Mouse (Mus musculus) hindbrain, embryonic 16.5 days (tissue): ENCODE results near the gene Fhod1. TPM values are rescaled to one million over a fixed set of nuclear protein-coding genes. Genes with fewer than 3 reads are reported as not detected.

Source experiments
- ATAC-seq: fragments of 200-750 bp; cut with Nextera tagmentation; 2 replicates; pipeline ENCODE4 v1.8.0; 2017; ENCODE audit warnings: moderate TSS enrichment, moderate library complexity
- H3K27ac ChIP-seq: fragments of 300-500 bp; sonication (generic); 2 replicates; pipeline ENCODE4 v1.5.1; 2014; ENCODE audit warnings: low read depth, mild to moderate bottlenecking, control low read depth, low read length, moderate library complexity
- H3K27me3 ChIP-seq: fragments of 300-500 bp; sonication (generic); replicated peaks from 2 replicates; pipeline ENCODE4 v1.6.1; 2014; ENCODE audit warnings: low read length; ENCODE audit not compliant: control insufficient read depth, insufficient read depth
- H3K36me3 ChIP-seq: fragments of 300-500 bp; sonication (generic); 2 replicates; pipeline ENCODE4 v1.6.1; 2014; ENCODE audit warnings: mild to moderate bottlenecking, low read length, moderate library complexity, mixed read lengths; ENCODE audit not compliant: control insufficient read depth, insufficient read depth
- H3K4me1 ChIP-seq: fragments of 300-500 bp; sonication (generic); 2 replicates; pipeline ENCODE4 v1.6.1; 2014; ENCODE audit warnings: low read depth, low read length; ENCODE audit not compliant: control insufficient read depth, insufficient read depth
- H3K4me2 ChIP-seq: fragments of 300-500 bp; sonication (generic); 2 replicates; pipeline ENCODE4 v1.6.1; 2014; ENCODE audit warnings: mild to moderate bottlenecking, low read length, control low read depth, moderate library complexity
- H3K4me3 ChIP-seq: fragments of 300-500 bp; sonication (generic); 2 replicates; pipeline ENCODE4 v1.5.1; 2014; ENCODE audit warnings: mild to moderate bottlenecking, low read length, control low read depth, moderate library complexity
- H3K9ac ChIP-seq: fragments of 300-500 bp; sonication (generic); 2 replicates; pipeline ENCODE4 v1.6.1; 2014; ENCODE audit warnings: low read depth, mild to moderate bottlenecking, control low read depth, low read length, moderate library complexity
- H3K9me3 ChIP-seq: fragments of 300-500 bp; sonication (generic); 2 replicates; pipeline ENCODE4 v1.6.1; 2014; ENCODE audit warnings: mild to moderate bottlenecking, low read length, moderate library complexity; ENCODE audit not compliant: control insufficient read depth
- WGBS: fragments of 180-500 bp; shearing (Covaris S2); extraction: QIAGEN DNeasy Blood & Tissue Kit; methylation state at CpG from one replicate; pipeline ENCODE4 v1.1.7; 2014; 5-methylcytosine and 5-hydroxymethylcytosine counted together
- polyA plus RNA-seq: library from polyadenylated mRNA; unstranded; fragments of >200 nt; fragmentation: Nextera tagmentation; extraction: Ambion mirVana; gene quantifications from 2 replicates; pipeline ENCODE4 v1.2.1, GENCODE M21; 2015

Fhod1 gene
- polyA plus RNA-seq, 1 experiment from 2014 or later = 0.93 TPM

DNA sequence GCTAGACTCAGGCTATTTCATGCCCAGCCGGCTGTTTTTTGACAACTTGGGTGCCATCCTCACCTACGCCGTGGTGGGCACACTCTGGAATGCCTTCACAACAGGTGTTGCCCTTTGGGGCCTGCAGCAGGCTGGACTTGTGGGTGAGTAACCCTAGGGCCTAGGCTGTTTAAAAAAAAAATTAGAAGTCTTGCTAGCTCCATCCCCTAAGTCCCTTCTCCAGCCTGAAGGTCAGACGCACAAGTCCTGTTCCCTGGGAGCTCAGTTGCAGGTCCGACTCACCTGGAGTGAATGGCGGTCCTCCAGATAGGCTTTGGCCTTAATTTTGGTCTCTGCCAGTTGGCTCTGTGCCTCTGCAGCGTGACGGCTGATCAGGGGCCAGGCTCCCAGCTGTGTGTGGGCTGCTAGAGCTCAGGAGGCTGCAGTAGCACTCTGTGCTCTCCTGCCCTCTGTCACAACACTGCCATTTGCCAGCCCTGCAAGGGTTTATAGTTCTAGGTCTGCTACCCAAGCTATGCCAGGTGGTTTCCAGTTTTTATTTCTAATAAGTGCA lies 5.9 kb upstream of the Fhod1 start:
- Histone ChIP-seq H3K27me3 (no peaks in the 10 kb centered on the region), H3K36me3 (peaks cover 12% of the 10 kb centered on the region), H3K27ac (no peak overlapping the region), H3K4me2 (no peak overlapping the region), H3K9ac (no peak overlapping the region), H3K4me3 (no peak overlapping the region), H3K4me1 (peaks cover 7% of the 10 kb centered on the region), H3K9me3 (no peaks in the 10 kb centered on the region)
- 67% methylated on average over 8 of the region's 8 CpGs for WGBS
- no peak for ATAC-seq

DNA sequence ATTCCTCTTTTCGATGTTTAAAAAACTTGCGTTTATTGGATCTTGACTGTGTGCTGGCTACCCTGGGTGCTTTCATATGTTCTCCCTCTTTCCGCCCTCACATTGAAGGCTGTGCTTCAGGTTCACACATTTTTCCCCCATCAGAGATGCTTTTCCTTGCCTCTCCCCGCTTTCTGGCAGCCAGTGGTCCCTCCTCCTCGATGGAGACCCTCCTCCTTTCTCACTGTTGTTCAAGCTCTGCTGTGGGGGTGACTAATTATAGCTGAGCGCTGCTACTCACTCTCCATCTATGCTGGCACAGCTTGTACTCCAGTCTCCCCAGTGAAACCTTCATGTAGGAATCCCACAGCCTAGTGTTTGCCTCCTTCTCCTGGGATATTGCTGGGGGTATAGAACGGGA lies 2.4 kb upstream of the Fhod1 start:
- H3K4me1 ChIP-seq = peaks cover 17% of the 10 kb centered on the region
- H3K36me3 ChIP-seq = no peaks in the 10 kb centered on the region
- WGBS = 34% methylated on average over 7 of the region's 7 CpGs
- peak overlapping the region; percentile 76 for H3K4me2 ChIP-seq
- peak overlapping the region; percentile 85 for H3K9ac ChIP-seq
- H3K27ac ChIP-seq = peak overlapping the region; percentile 82
- H3K9me3 ChIP-seq = no peaks in the 10 kb centered on the region
- no peak for ATAC-seq
- peaks cover 3% of the 10 kb centered on the region; the same call in 1 of the 2 replicates for H3K27me3 ChIP-seq
- H3K4me3 ChIP-seq = peak overlapping the region; percentile 79

DNA sequence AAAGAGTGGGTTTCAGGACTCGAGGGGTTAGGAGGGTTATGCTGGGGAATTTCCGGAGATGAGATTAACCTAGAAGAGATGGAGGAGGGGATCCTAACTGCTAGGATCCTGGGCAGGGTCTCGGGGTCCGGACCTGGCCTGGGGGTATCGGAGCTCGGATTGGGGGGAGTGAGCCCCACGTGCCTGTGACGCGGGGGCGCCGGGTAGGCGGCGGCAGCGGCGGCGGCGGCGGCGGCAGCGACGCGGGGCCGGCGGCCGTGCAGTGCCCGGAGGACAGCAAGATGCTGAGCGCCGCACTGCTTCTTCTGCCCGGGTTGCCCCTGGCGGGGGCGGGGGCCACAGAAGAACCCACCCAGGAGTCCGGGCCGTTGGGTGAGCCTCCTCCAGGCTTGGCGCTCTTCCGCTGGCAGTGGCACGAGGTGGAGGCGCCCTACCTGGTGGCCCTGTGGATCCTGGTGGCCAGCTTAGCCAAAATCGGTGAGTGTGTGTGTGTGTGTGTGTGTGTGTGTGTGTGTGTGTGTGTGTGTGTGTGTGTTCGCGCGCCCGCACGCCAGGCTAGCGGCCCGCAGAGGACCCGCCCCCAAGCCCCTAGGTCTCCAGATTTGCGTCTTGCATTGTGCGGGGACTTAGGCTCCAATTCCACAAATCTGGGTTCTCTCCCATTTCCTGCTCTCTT lies 1.5 kb upstream of the Fhod1 start:
- Histone ChIP-seq H3K9me3 (no peaks in the 10 kb centered on the region), H3K4me2 (peak overlapping the region; percentile 76), H3K9ac (peak overlapping the region; percentile 85), H3K4me3 (peak overlapping the region; percentile 79), H3K36me3 (no peaks in the 10 kb centered on the region), H3K27me3 (peaks cover 3% of the 10 kb centered on the region; the same call in 1 of the 2 replicates), H3K27ac (peak overlapping the region; percentile 82), H3K4me1 (peaks cover 17% of the 10 kb centered on the region)
- ATAC-seq = peak; percentile 28
- WGBS = under 1% methylated on average over 39 of the region's 48 CpGs

DNA sequence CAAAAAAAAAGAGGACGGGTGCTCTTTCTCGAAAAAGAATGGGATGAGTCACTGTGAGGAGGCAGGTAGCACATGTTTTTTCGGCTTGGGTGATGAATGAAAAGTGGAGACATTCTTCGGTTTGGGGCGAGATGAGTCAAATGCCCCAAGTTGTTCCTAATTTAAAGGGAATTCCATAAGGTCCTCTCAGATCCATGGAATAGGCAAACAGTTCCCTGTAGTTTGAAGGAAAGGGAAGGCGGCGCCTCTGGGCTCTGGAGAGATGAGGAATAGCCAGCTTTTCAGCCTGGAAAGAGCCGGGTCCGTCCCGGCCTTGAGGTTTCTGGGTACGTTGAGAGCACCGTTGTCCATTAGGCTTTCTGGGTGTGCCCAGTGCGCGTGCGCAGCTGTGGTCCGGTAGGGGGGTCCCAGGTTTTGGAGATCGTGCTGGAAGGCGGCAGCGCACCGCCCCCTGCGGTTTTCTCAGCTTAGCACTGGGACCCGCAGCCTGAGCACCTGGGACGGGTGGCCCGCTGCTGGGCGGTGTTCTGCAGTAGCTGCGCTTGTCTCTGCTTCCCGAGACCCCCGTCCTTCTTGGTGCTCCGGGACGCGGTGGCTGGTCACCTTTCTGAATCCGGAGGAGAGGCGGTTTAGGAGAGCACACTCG lies 820 bp upstream of the Fhod1 start, which contains the start of gene Slc9a5:
Gene Slc9a5, plus strand, starts transcription at position 394 of the 646 bp plus-strand sequence.
- H3K36me3 ChIP-seq = no peaks in the 10 kb centered on the region
- peak; percentile 34 for ATAC-seq
- no peaks in the 10 kb centered on the region for H3K9me3 ChIP-seq
- peaks cover 17% of the 10 kb centered on the region for H3K4me1 ChIP-seq
- H3K4me2 ChIP-seq = peak within 1 kb of the TSS; percentile 76
- H3K27me3 ChIP-seq = peaks cover 3% of the 10 kb centered on the region; the same call in 1 of the 2 replicates
- H3K9ac ChIP-seq = peak within 1 kb of the TSS; percentile 85
- H3K4me3 ChIP-seq = peak within 1 kb of the TSS; percentile 79
- H3K27ac ChIP-seq = peak within 1 kb of the TSS; percentile 82
- WGBS = under 1% methylated on average over 34 of the region's 34 CpGs

DNA sequence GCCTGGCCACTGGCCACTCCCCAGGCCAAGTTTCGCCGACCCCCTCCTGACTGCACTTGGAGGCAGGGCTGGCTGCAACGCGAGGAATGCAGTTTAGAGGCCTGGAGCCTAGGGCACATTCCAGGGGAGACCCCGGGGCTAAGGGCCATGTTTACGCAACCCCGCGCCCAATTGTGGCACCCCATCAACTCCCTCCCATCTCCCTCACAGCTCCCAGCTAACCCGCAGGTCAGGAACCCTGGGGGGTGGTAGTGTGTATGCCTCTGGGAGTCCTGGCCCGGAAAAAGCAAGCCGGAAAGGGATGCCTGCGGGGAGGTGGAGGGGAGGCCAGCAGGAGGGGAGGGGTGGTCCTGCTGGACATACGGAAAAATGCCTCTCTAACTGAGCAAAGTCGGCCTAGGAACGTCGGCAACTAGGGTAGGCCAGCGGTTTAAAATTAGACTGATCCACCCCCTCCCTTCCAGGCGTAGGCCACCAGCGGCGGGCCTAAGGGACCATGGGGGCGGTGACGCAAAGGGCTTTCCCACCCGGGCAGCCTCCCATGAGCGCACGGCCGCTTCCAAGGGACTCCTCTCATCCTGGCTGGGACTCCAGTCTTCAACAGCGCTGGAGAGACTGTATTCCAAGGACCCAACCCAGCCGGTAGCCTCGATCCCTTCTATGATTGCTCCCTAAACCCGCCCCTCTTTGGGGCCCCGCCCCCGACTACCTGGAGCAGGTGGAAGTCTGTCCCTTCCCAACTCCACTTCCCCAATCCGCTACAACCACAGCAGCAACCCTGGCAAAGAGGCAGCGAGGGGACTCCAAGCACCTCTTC lies 934 bp downstream of the Fhod1 start:
- peak; percentile 1; the same call in 1 of the 2 replicates for ATAC-seq
- peak overlapping the region; percentile 53 for H3K9ac ChIP-seq
- H3K4me1 ChIP-seq = peaks cover 17% of the 10 kb centered on the region
- H3K27me3 ChIP-seq = peaks cover 3% of the 10 kb centered on the region; the same call in 1 of the 2 replicates
- peak overlapping the region; percentile 79 for H3K4me3 ChIP-seq
- peak overlapping the region; percentile 76 for H3K4me2 ChIP-seq
- H3K36me3 ChIP-seq = no peaks in the 10 kb centered on the region
- no peaks in the 10 kb centered on the region for H3K9me3 ChIP-seq
- H3K27ac ChIP-seq = no peak overlapping the region
- WGBS = 3% methylated on average over 34 of the region's 34 CpGs

DNA sequence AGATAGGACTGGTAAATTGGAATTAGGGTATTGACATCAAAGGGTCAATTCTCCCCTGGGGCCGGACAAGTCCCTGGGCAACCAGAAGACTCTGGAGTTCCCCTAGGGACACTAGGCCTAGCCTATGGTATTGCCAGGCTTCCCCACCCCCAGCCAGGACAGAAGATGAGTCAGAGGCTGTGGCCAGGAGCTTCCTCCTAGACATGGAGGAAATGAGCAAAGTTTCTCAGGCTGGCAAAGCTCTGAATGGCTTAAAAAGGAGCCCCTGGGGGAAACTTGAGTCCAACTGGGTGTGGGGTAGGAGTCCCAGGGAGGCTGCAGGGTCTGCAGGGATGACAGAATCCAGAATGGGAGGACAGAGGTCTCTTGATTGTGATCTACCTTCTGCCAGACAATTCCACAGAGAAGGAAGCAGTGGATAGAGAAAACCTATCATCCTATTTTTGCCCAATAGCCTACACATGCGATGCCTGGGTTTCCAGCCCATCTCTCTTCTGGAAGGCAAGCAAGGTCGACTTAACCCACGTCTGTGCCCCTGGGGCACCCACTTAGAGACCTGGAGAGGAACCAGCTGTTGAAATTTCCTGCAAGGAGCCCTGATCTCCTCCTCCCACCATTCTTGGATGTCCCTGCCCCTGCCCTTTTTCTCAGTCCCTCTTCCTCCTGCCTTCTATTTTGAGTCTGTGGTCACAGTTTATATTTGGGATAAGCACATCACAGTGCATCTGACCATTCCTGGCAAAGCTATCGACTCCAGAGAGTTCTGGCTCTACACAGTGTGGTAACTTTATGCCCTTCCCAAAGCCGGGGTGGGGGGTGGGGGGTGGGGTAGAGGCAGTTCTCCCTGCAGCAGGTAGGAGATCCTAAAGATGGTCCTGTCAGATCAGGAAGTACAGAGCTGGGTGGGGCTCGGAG lies 2.4 kb downstream of the Fhod1 start:
- H3K27me3 ChIP-seq = peaks cover 3% of the 10 kb centered on the region; the same call in 1 of the 2 replicates
- no peaks in the 10 kb centered on the region for H3K36me3 ChIP-seq
- 65% methylated on average over 7 of the region's 7 CpGs for WGBS
- no peaks in the 10 kb centered on the region for H3K9me3 ChIP-seq
- H3K4me1 ChIP-seq = peaks cover 12% of the 10 kb centered on the region
- no peak overlapping the region for H3K4me3 ChIP-seq
- no peak overlapping the region for H3K9ac ChIP-seq
- no peak overlapping the region for H3K4me2 ChIP-seq
- no peak for ATAC-seq
- H3K27ac ChIP-seq = no peak overlapping the region

DNA sequence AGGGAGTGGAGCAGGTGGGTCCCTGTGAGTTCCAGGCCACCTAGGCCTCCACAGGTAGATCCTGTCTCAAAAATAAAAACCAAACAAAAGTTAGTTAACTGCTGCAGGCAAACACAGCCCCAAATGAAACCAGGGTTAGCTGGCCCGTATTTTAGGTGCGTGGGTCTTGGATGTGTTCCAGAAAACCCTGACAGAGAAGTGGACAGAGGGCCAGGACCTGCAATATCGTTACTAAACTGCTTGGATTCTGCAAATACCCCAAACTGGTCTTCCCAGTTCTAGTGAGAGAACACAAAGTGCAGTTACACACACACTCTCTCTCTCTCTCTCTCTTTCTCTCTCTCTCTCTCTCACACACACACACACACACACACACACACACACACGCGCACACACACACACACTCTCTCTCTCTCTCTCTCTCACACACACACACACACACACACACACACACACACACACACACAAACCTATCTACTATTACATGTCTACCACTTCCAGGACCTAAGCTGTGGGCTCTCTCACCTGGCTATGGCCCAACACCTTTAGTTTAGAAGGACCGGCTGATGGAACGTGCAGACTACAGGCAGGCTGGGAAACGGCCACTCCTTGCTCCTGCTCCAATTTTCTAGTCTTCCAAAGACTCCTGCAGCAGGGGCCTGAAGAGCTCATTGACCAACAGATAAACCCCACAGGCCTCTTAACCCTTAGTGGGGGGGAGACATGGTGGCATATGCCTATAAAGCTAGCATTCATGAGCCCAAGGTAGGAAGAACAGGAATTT lies 3.8 kb downstream of the Fhod1 start:
- Histone ChIP-seq H3K27me3 (peaks cover 3% of the 10 kb centered on the region; the same call in 1 of the 2 replicates), H3K4me3 (no peak overlapping the region), H3K4me1 (peaks cover 10% of the 10 kb centered on the region), H3K4me2 (no peak overlapping the region), H3K9ac (no peak overlapping the region), H3K9me3 (no peaks in the 10 kb centered on the region), H3K27ac (no peak overlapping the region), H3K36me3 (no peaks in the 10 kb centered on the region)
- no peak for ATAC-seq
- WGBS = 79% methylated on average over 8 of the region's 8 CpGs

DNA sequence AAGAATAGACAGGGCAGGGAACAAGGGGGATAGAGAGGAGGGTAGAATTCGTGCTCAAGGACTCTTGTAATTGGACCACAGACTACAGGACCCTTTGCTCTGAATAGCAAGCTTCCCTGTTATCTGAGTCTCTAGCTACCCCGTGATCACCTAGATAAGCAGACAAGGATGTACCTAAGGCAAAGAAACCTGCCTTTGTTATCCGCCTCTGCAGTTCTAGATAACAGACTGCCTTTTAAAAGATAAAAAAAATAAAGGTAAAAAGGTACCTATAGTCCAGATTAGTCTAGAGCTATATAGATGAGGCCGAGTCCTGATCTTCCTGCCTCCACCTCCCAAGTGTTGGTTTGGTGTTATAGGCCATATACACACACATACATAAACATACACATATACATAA lies 5.0 kb downstream of the Fhod1 start:
- H3K9ac ChIP-seq = no peak overlapping the region
- ATAC-seq = no peak

More for the DNA sequence above, 5.0 kb downstream of the Fhod1 start:
- Histone ChIP-seq H3K4me1 (peaks cover 10% of the 10 kb centered on the region), H3K27me3 (peaks cover 3% of the 10 kb centered on the region; the same call in 1 of the 2 replicates), H3K9me3 (no peaks in the 10 kb centered on the region), H3K27ac (no peak overlapping the region), H3K4me3 (no peak overlapping the region), H3K36me3 (no peaks in the 10 kb centered on the region), H3K4me2 (no peak overlapping the region)
- WGBS = 73% methylated on average over 4 of the region's 4 CpGs
